Mouse (Mus musculus) natural killer cell, adult 2 months (primary cell): ENCODE measurements around the gene Gm26741.
"Not testable (repeated sequence)": the region's sequence is repeated elsewhere in the genome, so short reads cannot be mapped to it uniquely, and the experiment has no call there.

Experiments used
- DNase-seq, 2 experiments: peaks; one replicate each; pipeline ENCODE4 v3.0.0; 2022; ENCODE audit warnings: low spot score in 2 of 2

Gm26741 gene

GRCm38 (mm10) chr10:52358467-52358866, at the start of gene Gm26741:
Gene Gm26741 (plus strand): TSS chr10:52358767.
- DNase-seq: no peak

GRCm38 (mm10) chr10:52309196-52309595, 49.4 kb upstream of the Gm26741 start:
- no peak for DNase-seq

GRCm38 (mm10) chr10:52319506-52320286, 38.9 kb upstream of the Gm26741 start:
- DNase-seq: no peak

GRCm38 (mm10) chr10:52321918-52322317, 36.6 kb upstream of the Gm26741 start:
- no peak for DNase-seq

GRCm38 (mm10) chr10:52331007-52331406, 27.6 kb upstream of the Gm26741 start:
- DNase-seq: peak in 1 of 2 experiments; percentile 4

- not testable (repeated sequence) for DNase-seq
These were observed 15.2 kb upstream of the Gm26741 start for GRCm38 (mm10) chr10:52343324-52343723.

- no peak for DNase-seq
These were observed 5.4 kb upstream of the Gm26741 start for GRCm38 (mm10) chr10:52353184-52353583.

GRCm38 (mm10) chr10:52360241-52360735, 1.7 kb downstream of the Gm26741 start:
- DNase-seq: no peak

GRCm38 (mm10) chr10:52360862-52361609, 2.5 kb downstream of the Gm26741 start:
- DNase-seq: no peak

- DNase-seq: no peak
These were observed 9.8 kb downstream of the Gm26741 start for GRCm38 (mm10) chr10:52368376-52368775.

- peak in 1 of 2 experiments; percentile 73 for DNase-seq
These were observed 15.3 kb downstream of the Gm26741 start for GRCm38 (mm10) chr10:52373834-52374233.

- no peak for DNase-seq
These were observed 16.1 kb downstream of the Gm26741 start for GRCm38 (mm10) chr10:52374651-52375050.

GRCm38 (mm10) chr10:52376422-52376821, 17.9 kb downstream of the Gm26741 start:
- no peak for DNase-seq

GRCm38 (mm10) chr10:52377813-52378212, 19.2 kb downstream of the Gm26741 start:
- no peak for DNase-seq

- peak; percentile 1 to 6 for DNase-seq
These were observed 22.8 kb downstream of the Gm26741 start for GRCm38 (mm10) chr10:52381321-52381801.

- DNase-seq: peak; percentile 95 to 97
These were observed 23.5 kb downstream of the Gm26741 start, which contains the start of gene Gopc for GRCm38 (mm10) chr10:52381845-52382591. Gene Gopc (minus strand): TSS chr10:52382124.

- DNase-seq: no peak
These were observed 24.5 kb downstream of the Gm26741 start for GRCm38 (mm10) chr10:52383022-52383421.

GRCm38 (mm10) chr10:52383522-52383921, 25.0 kb downstream of the Gm26741 start:
- no peak for DNase-seq

- peak; percentile 21 to 48 for DNase-seq
These were observed 26.4 kb downstream of the Gm26741 start for GRCm38 (mm10) chr10:52384823-52385610.

- no peak for DNase-seq
These were observed 28.6 kb downstream of the Gm26741 start for GRCm38 (mm10) chr10:52387192-52387591.

GRCm38 (mm10) chr10:52388922-52389430, 30.4 kb downstream of the Gm26741 start, which contains the start of gene Nepn:
Gene Nepn (plus strand): TSS chr10:52388972.
- DNase-seq: no peak
